Comparison of ENCODE assay signal across 28 mouse cellular contexts in the genomic region with DNA sequence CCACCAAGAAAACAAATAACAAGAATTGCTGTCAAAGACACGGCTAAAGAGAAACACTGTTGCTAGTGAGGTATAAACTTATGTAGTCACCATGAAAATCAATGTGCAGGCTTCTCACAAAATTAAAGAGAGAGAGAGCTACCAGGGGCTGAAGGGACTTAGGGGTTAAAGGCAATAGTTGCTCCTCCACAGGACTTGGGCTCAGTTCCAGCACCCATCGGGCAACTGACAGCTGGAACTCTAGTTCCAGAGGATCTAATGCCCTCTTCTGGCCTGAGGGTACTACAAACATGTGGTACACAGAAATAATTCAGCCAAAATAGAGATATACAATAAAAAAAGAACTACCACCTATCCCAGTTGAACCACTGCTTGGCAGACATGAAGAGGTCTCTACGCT. TPM values are rescaled to one million over a fixed set of nuclear protein-coding genes. Genes with fewer than 3 reads are reported as not detected.
DNase-seq lines count a peak whose midpoint lies in the region; ATAC-seq and TF ChIP-seq lines count a peak whose summit lies in the region.
"Had no signal": no experiment of that assay in that cellular context is flagged by ENCODE, and none has a peak within 500 bp of the region (broad histone marks: within the 10 kb centered on the region; RNA-seq: fewer than 3 reads in every experiment).

No protein-coding gene starts in this region.

- no peak overlapping the region for H3K9ac ChIP-seq in midbrain, postnatal 0 days (replicated peaks; ENCODE audit: low read length, poor library complexity, severe bottlenecking)
- H3K9ac ChIP-seq in midbrain, embryonic 14.5 days (replicated peaks; ENCODE audit: low read length), result no peak overlapping the region
- H3K9ac ChIP-seq: embryonic facial prominence, embryonic 12.5 days; forebrain, embryonic 12.5 days; heart, embryonic 13.5 days had no signal

- no peaks in the 10 kb centered on the region for H3K27me3 ChIP-seq in midbrain, postnatal 0 days (ENCODE audit: insufficient read depth, low read length)
- no peaks in the 10 kb centered on the region for H3K27me3 ChIP-seq in midbrain, embryonic 14.5 days (ENCODE audit: control insufficient read depth, insufficient read depth, low read length)
- H3K27me3 ChIP-seq: embryonic facial prominence, embryonic 12.5 days; forebrain, embryonic 12.5 days; heart, embryonic 13.5 days; Patski had no signal

- no peak for TF ChIP-seq CTCF in midbrain, postnatal 0 days (IDR thresholded peaks at IDR 0.05)

- no peak overlapping the region for H3K4me3 ChIP-seq in midbrain, postnatal 0 days (ENCODE audit: low read depth, low read length)
- no peak overlapping the region for H3K4me3 ChIP-seq in midbrain, embryonic 14.5 days (replicated peaks; ENCODE audit: low read depth, low read length)
- H3K4me3 ChIP-seq: embryonic facial prominence, embryonic 12.5 days; forebrain, embryonic 12.5 days; heart, embryonic 13.5 days had no signal

- H3K27ac ChIP-seq in midbrain, postnatal 0 days (ENCODE audit: low read depth, low read length), result no peak overlapping the region
- no peak overlapping the region for H3K27ac ChIP-seq in midbrain, embryonic 14.5 days (replicated peaks; ENCODE audit: low read depth, low read length)
- H3K27ac ChIP-seq: embryonic facial prominence, embryonic 12.5 days; forebrain, embryonic 12.5 days; heart, embryonic 13.5 days had no signal

- H3K4me1 ChIP-seq in midbrain, postnatal 0 days (ENCODE audit: insufficient read depth, low read length), result no peaks in the 10 kb centered on the region
- no peaks in the 10 kb centered on the region for H3K4me1 ChIP-seq in midbrain, embryonic 14.5 days (ENCODE audit: control insufficient read depth, insufficient read depth, low read length)
- H3K4me1 ChIP-seq: embryonic facial prominence, embryonic 12.5 days; heart, embryonic 13.5 days had no signal

- no peak for ATAC-seq in midbrain, postnatal 0 days (ENCODE audit: low FRiP score)
- ATAC-seq in midbrain, embryonic 14.5 days (ENCODE audit: low FRiP score, low TSS enrichment), result no peak
- ATAC-seq: activated CD4-positive, CD25-positive, alpha-beta regulatory T cell, adult 4 months; forebrain, embryonic 16.5 days; hindbrain, embryonic 16.5 days; Patski had no signal

- H3K36me3 ChIP-seq in midbrain, postnatal 0 days (ENCODE audit: insufficient read depth, low read length), result peaks cover 16% of the 10 kb centered on the region
- H3K36me3 ChIP-seq in midbrain, embryonic 14.5 days (ENCODE audit: control insufficient read depth, insufficient read depth, low read length), result peaks cover 76% of the 10 kb centered on the region

- no peaks in the 10 kb centered on the region for H3K9me3 ChIP-seq in midbrain, postnatal 0 days (ENCODE audit: low read length)
- H3K9me3 ChIP-seq in midbrain, embryonic 14.5 days (ENCODE audit: control insufficient read depth, low read length), result no peaks in the 10 kb centered on the region
- H3K9me3 ChIP-seq: embryonic facial prominence, embryonic 12.5 days; forebrain, embryonic 12.5 days; heart, embryonic 13.5 days had no signal

- 69% methylated on average over 3 of the region's 3 CpGs for WGBS in midbrain, postnatal 0 days
- WGBS in midbrain, embryonic 14.5 days, result 87% methylated on average over 3 of the region's 3 CpGs

- no peak overlapping the region for H3K4me2 ChIP-seq in midbrain, postnatal 0 days (ENCODE audit: low read depth, low read length, poor library complexity, severe bottlenecking)
- no peak overlapping the region for H3K4me2 ChIP-seq in midbrain, embryonic 14.5 days (ENCODE audit: low read length)
- H3K4me2 ChIP-seq: embryonic facial prominence, embryonic 12.5 days; forebrain, embryonic 12.5 days; heart, embryonic 13.5 days had no signal

- intact Hi-C loops in gastrocnemius, postnatal 14 days (cut with DNase I; ENCODE audit: low total_unique reads), result no loop called here

- DNase-seq in adrenal gland, postnatal 10 days, result peak; percentile 20
- no peak for DNase-seq in adrenal gland, adult 18-20 months (ENCODE audit: low spot score in 2 of 2)
- DNase-seq in gastrocnemius, postnatal 14 days, result peak; percentile 19
- no peak for DNase-seq in gastrocnemius, adult 18-20 months (ENCODE audit: low spot score)
- peak; percentile 17 to 54 for DNase-seq in kidney, postnatal 36 days
- no peak for DNase-seq in kidney, adult 8-10 months
- peak; percentile 34 for DNase-seq in midbrain, postnatal 0 days (ENCODE audit: low spot score)
- no peak for DNase-seq in midbrain, embryonic 14.5 days
- DNase-seq: adrenal gland, adult 8-10 months; cerebellum, adult 11 months; cerebellum, adult 9-10 months; embryo, embryonic 11 days; gastrocnemius, postnatal 25 days; heart, postnatal 36 days had no signal

RNA-seq across cellular contexts. Expression of gene Prpsap2, which starts 14.7 kb away (rescaled TPM):
- total RNA-seq in adrenal gland, postnatal 10 days (2021), result 10 to 100 TPM; 23.8 to 29.0 TPM
- 10 to 100 TPM; 25.1 to 27.9 TPM for total RNA-seq in adrenal gland, adult 18-20 months (2021)
- total RNA-seq in gastrocnemius, postnatal 14 days (2021), result 1 to 10 TPM; 4.2 to 5.4 TPM
- total RNA-seq in gastrocnemius, adult 18-20 months (2021), result 1 to 10 TPM; 4.6 to 5.0 TPM
- total RNA-seq in midbrain, postnatal 0 days (2014; rRNA removed), result 46.7 and 48.4 TPM in 2 replicates
- 42.1 and 43.5 TPM in 2 replicates for polyA plus RNA-seq in midbrain, postnatal 0 days (2015; fragmentation: Nextera tagmentation; extraction: Ambion mirVana)
- 50.3 and 51.4 TPM in 2 replicates for polyA plus RNA-seq in midbrain, embryonic 14.5 days (2014; fragmentation: Nextera tagmentation; extraction: Ambion mirVana)

RNA-seq across cellular contexts. Expression of gene Slc5a10, which starts 26.5 kb away (rescaled TPM):
- under 1 TPM in 1 of 2 experiments, not detected in 1; 0.15 TPM for total RNA-seq in adrenal gland, postnatal 10 days (2021)
- total RNA-seq in adrenal gland, adult 18-20 months (2021), result not detected
- not detected for total RNA-seq in gastrocnemius, postnatal 14 days (2021)
- not detected for total RNA-seq in gastrocnemius, adult 18-20 months (2021)
- total RNA-seq in midbrain, postnatal 0 days (2014; rRNA removed), result not detected in 2 replicates
- polyA plus RNA-seq in midbrain, postnatal 0 days (2015; fragmentation: Nextera tagmentation; extraction: Ambion mirVana), result 0.09 and 0.19 TPM in 2 replicates
- polyA plus RNA-seq in midbrain, embryonic 14.5 days (2014; fragmentation: Nextera tagmentation; extraction: Ambion mirVana), result not detected in 2 replicates
- total RNA-seq: common myeloid progenitor, adult 5-6 weeks; gastrocnemius, postnatal 25 days; granulocyte monocyte progenitor cell, adult 5-6 weeks; heart, adult 8-10 months; heart, postnatal 36 days; MEL had no signal
- polyA plus RNA-seq: activated CD4-positive, CD25-positive, alpha-beta regulatory T cell, adult 4 months; C2C12; forebrain, embryonic 12.5 days; forebrain, embryonic 16.5 days; heart, postnatal 0 days; hindbrain, embryonic 16.5 days; intestine, embryonic 14.5 days; Patski had no signal

Comparison
In these comparisons a context has a peak if more than half of its experiments do, and no peak if none do; other contexts are left out.
1. DNase-seq: peak in adrenal gland, postnatal 10 days (single experiment), gastrocnemius, postnatal 14 days (single experiment), kidney, postnatal 36 days (2 of 2) and midbrain, postnatal 0 days (single experiment); none in adrenal gland, adult 18-20 months (0 of 2), gastrocnemius, adult 18-20 months (single experiment), kidney, adult 8-10 months (0 of 2) and midbrain, embryonic 14.5 days (single experiment).